Mouse (Mus musculus) urinary bladder, postnatal 4 days (tissue): Measurements from ENCODE around the gene Gm49661.

ENCODE experiments used
- DNase-seq, 2 experiments: peaks; one replicate each; pipeline ENCODE4 v3.0.0; 2021 to 2022; ENCODE audit warnings: low spot score in 2 of 2

Gene Gm49661

GRCm38 (mm10) chr8:84933767-84934559 is 35.3 kb downstream of the Gm49661 start:
- DNase-seq, result no peak

GRCm38 (mm10) chr8:84930582-84930981 is 38.7 kb downstream of the Gm49661 start:
- no peak for DNase-seq

GRCm38 (mm10) chr8:84928456-84929306 is 40.6 kb downstream of the Gm49661 start:
- no peak for DNase-seq

- no peak for DNase-seq
Observed at GRCm38 (mm10) chr8:84927513-84927912, 41.7 kb downstream of the Gm49661 start.

GRCm38 (mm10) chr8:84925557-84925956 is 43.7 kb downstream of the Gm49661 start:
- no peak for DNase-seq

- DNase-seq, result no peak
Observed at GRCm38 (mm10) chr8:84921596-84921995, 47.6 kb downstream of the Gm49661 start.

GRCm38 (mm10) chr8:84918646-84919045 is 50.6 kb downstream of the Gm49661 start:
- no peak for DNase-seq

- no peak for DNase-seq
Observed at GRCm38 (mm10) chr8:84917781-84918180, 51.5 kb downstream of the Gm49661 start.
